Mouse (Mus musculus) liver, postnatal 0 days (tissue): ENCODE data around the gene Fam227b. TPM values are rescaled to one million over a fixed set of nuclear protein-coding genes. Genes with fewer than 3 reads are reported as not detected.

Experiments used
- ATAC-seq: fragments of 200-750 bp; cut with Nextera tagmentation; 2 replicates; pipeline ENCODE4 v1.8.0; 2017; ENCODE audit warnings: mild to moderate bottlenecking, moderate library complexity
- DNase-seq: peaks from one replicate; pipeline ENCODE4 v3.0.0-alpha.2; 2016
- H3K27ac ChIP-seq: fragments of 300-500 bp; sonication (generic); 2 replicates; pipeline ENCODE4 v1.5.1; 2014; ENCODE audit warnings: antibody characterized with exemption, moderate library complexity, mild to moderate bottlenecking, low read depth
- H3K27me3 ChIP-seq: fragments of 300-500 bp; sonication (generic); 2 replicates; pipeline ENCODE4 v1.6.1; 2014; ENCODE audit warnings: low read length, control low read depth, mixed read lengths; ENCODE audit not compliant: insufficient read depth
- H3K36me3 ChIP-seq: fragments of 300-500 bp; sonication (generic); replicated peaks from 2 replicates; pipeline ENCODE4 v1.6.1; 2014; ENCODE audit warnings: mild to moderate bottlenecking, control low read depth, low read length, moderate library complexity, mixed read lengths; ENCODE audit not compliant: insufficient read depth
- H3K4me1 ChIP-seq: fragments of 300-500 bp; sonication (generic); 2 replicates; pipeline ENCODE4 v1.6.1; 2014; ENCODE audit warnings: antibody characterized with exemption, mild to moderate bottlenecking, control low read depth; ENCODE audit not compliant: insufficient read depth
- H3K4me2 ChIP-seq: fragments of 300-500 bp; sonication (generic); 2 replicates; pipeline ENCODE4 v1.6.1; 2014; ENCODE audit warnings: low read depth, mild to moderate bottlenecking, low read length, moderate library complexity, mixed read lengths
- H3K4me3 ChIP-seq: fragments of 300-500 bp; sonication (generic); 2 replicates; pipeline ENCODE4 v1.5.1; 2014; ENCODE audit warnings: low read depth, low read length
- H3K9ac ChIP-seq: fragments of 300-500 bp; sonication (generic); replicated peaks from 2 replicates; pipeline ENCODE4 v1.6.1; 2014; ENCODE audit warnings: mild to moderate bottlenecking, moderate library complexity
- H3K9me3 ChIP-seq: fragments of 300-500 bp; sonication (generic); 2 replicates; pipeline ENCODE4 v1.6.1; 2016; ENCODE audit warnings: mild to moderate bottlenecking, control low read depth, low read length, mixed read lengths
- CTCF ChIP-seq: sonication (generic); IDR thresholded peaks from 2 replicates; pipeline ENCODE4 v1.5.1; 2016; ENCODE audit warnings: antibody characterized with exemption, low read depth
- EP300 ChIP-seq: IDR thresholded peaks from 2 replicates; pipeline ENCODE4 v1.6.1; 2016; ENCODE audit warnings: antibody characterized with exemption, low read depth, mild to moderate bottlenecking
- WGBS: fragments of 180-500 bp; shearing (Covaris S2); extraction: QIAGEN DNeasy Blood & Tissue Kit; methylation state at CpG from one replicate; pipeline ENCODE4 v1.1.7; 2014; ENCODE audit not compliant: insufficient replicate concordance; 5-methylcytosine and 5-hydroxymethylcytosine counted together
- polyA plus RNA-seq: library from polyadenylated mRNA; unstranded; fragments of >200 nt; fragmentation: Nextera tagmentation; extraction: Ambion mirVana; gene quantifications from 2 replicates; pipeline ENCODE4 v1.2.1, GENCODE M21; 2015

Fam227b gene
- polyA plus RNA-seq, 1 experiment from 2014 or later = not detected

DNA sequence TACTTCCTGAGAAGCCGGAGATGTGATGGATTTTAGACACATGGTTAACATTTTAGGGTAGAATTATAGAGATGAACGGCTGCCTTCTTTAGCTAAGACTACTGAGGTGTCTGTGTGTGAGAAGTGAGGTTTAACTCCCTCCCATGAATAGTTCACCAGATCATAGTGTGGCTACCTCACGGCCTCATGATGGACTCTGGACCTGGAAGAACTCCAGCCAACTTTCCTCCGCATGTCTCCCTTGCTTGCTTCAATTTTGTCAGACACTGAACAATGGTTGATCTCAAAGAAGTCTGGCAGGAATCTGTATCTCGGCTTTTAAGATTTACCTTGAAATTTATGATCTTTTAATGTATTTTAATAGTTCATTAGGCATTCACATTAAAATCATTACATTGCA lies 106.2 kb downstream of the Fam227b start:
- H3K9me3 ChIP-seq = no peaks in the 10 kb centered on the region
- no peaks in the 10 kb centered on the region for H3K27me3 ChIP-seq
- no peak for ATAC-seq
- H3K27ac ChIP-seq = no peak overlapping the region
- no peak overlapping the region for H3K4me3 ChIP-seq
- H3K4me1 ChIP-seq = no peaks in the 10 kb centered on the region
- no peak for DNase-seq
- no peak overlapping the region for H3K9ac ChIP-seq
- 73% methylated on average over 5 of the region's 5 CpGs for WGBS
- TF ChIP-seq EP300 (no peak), CTCF (no peak)
- no peak overlapping the region for H3K4me2 ChIP-seq
- H3K36me3 ChIP-seq = no peaks in the 10 kb centered on the region

- Histone ChIP-seq H3K9me3 (no peaks in the 10 kb centered on the region), H3K9ac (no peak overlapping the region), H3K4me1 (no peaks in the 10 kb centered on the region), H3K4me2 (no peak overlapping the region), H3K36me3 (no peaks in the 10 kb centered on the region), H3K4me3 (no peak overlapping the region), H3K27me3 (no peaks in the 10 kb centered on the region), H3K27ac (no peak overlapping the region)
- 69% methylated on average over 3 of the region's 3 CpGs for WGBS
- ATAC-seq = no peak
- no peak for TF ChIP-seq EP300
- no peak for TF ChIP-seq CTCF
- no peak for DNase-seq
Observed at GRCm38 (mm10) chr2:126042674-126043073, 109.1 kb downstream of the Fam227b start.

DNA sequence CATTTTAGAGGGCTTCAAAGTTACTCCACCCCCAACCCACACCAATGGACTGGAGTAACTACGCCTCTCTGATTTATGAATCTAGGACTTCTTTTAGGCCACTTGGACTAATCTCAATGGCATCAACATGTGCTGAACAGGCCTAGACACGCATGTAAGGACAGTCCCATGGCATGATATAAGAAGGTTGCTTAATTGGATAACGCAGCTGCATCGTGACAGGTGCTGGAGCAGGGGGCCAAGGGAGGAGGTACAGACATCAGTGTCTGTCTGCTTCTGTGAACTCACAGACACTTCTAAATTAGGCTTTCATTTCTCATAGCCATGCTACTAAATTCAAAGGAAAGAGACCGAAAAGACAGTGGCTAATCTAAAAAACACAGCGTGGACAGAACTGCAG lies 110.6 kb downstream of the Fam227b start:
- WGBS = 80% methylated on average over 6 of the region's 6 CpGs
- no peak for ATAC-seq

DNA sequence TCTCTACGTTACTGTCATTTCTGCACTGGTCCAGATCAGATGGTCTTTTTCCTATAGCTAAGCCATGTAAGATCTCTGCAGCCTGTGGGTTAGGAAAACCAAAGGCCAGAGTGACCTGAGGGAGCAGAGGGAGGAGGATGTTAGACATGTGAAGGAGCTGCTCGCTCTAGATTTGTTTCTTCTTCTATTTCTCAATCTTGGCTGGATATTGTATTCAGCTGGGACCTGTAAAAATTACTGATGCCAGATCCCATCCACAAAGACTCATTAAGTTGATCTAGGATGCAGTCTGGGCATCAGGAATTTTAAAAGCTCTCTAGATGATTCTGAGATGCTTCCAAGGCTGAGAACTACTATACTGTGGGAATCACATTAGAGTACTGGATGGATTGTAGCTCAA lies 111.2 kb downstream of the Fam227b start:
- no peaks in the 10 kb centered on the region for H3K4me1 ChIP-seq
- DNase-seq = no peak
- no peaks in the 10 kb centered on the region for H3K9me3 ChIP-seq
- WGBS = 72% methylated on average over 2 of the region's 2 CpGs
- no peak for TF ChIP-seq EP300
- H3K4me2 ChIP-seq = no peak overlapping the region
- H3K27me3 ChIP-seq = no peaks in the 10 kb centered on the region
- no peaks in the 10 kb centered on the region for H3K36me3 ChIP-seq
- no peak overlapping the region for H3K9ac ChIP-seq
- H3K4me3 ChIP-seq = no peak overlapping the region
- no peak overlapping the region for H3K27ac ChIP-seq
- no peak for ATAC-seq

More for the DNA sequence above, 110.6 kb downstream of the Fam227b start:
- Histone ChIP-seq H3K4me2 (no peak overlapping the region), H3K27me3 (no peaks in the 10 kb centered on the region), H3K4me3 (no peak overlapping the region), H3K36me3 (no peaks in the 10 kb centered on the region), H3K27ac (no peak overlapping the region), H3K9ac (no peak overlapping the region), H3K4me1 (no peaks in the 10 kb centered on the region), H3K9me3 (no peaks in the 10 kb centered on the region)
- no peak for TF ChIP-seq CTCF
- no peak for TF ChIP-seq EP300
- DNase-seq = no peak

GRCm38 (mm10) chr2:126039414-126039891 lies 112.4 kb downstream of the Fam227b start:
- Histone ChIP-seq H3K4me2 (no peak overlapping the region), H3K9ac (no peak overlapping the region), H3K27me3 (no peaks in the 10 kb centered on the region), H3K4me1 (no peaks in the 10 kb centered on the region), H3K36me3 (no peaks in the 10 kb centered on the region), H3K9me3 (no peaks in the 10 kb centered on the region), H3K27ac (no peak overlapping the region), H3K4me3 (no peak overlapping the region)
- DNase-seq = no peak
- WGBS = 72% methylated on average over 4 of the region's 4 CpGs
- no peak for ATAC-seq
- TF ChIP-seq CTCF = no peak
- no peak for TF ChIP-seq EP300

- no peak for DNase-seq
- Histone ChIP-seq H3K9ac (no peak overlapping the region), H3K4me1 (no peaks in the 10 kb centered on the region), H3K4me2 (no peak overlapping the region), H3K9me3 (no peaks in the 10 kb centered on the region), H3K27ac (no peak overlapping the region), H3K27me3 (no peaks in the 10 kb centered on the region), H3K4me3 (no peak overlapping the region), H3K36me3 (no peaks in the 10 kb centered on the region)
- 75% methylated on average over 7 of the region's 7 CpGs for WGBS
- no peak for TF ChIP-seq EP300
- no peak for TF ChIP-seq CTCF
- no peak for ATAC-seq
Observed at GRCm38 (mm10) chr2:126038221-126039000, 113.4 kb downstream of the Fam227b start.
